Mouse (Mus musculus) megakaryocyte-erythroid progenitor cell, adult 5-6 weeks (primary cell): ENCODE data around the gene Mon2. TPM values are rescaled to one million over a fixed set of nuclear protein-coding genes. Genes with fewer than 3 reads are reported as not detected.

Experiments used
- ATAC-seq: replicated peaks from 2 replicates; pipeline ENCODE4 v1.8.0; 2016; ENCODE audit warnings: mild to moderate bottlenecking, inconsistent platforms; ENCODE audit not compliant: severe bottlenecking, poor library complexity, low FRiP score, low TSS enrichment
- total RNA-seq, 2 experiments: library from RNA; stranded (forward) in 1 of 2; stranded (reverse) in 1 of 2; fragments of 200-1000, 215-1000 nt in 1 of 2; fragments of >200 nt in 1 of 2; fragmentation: Nextera tagmentation in 1 of 2; gene quantifications; 2 replicates each; pipeline ENCODE4 v1.2.3; 2014 to 2017

Mon2 gene
- total RNA-seq, 2 experiments from 2014 or later: 48.0 to 52.1 TPM

DNA sequence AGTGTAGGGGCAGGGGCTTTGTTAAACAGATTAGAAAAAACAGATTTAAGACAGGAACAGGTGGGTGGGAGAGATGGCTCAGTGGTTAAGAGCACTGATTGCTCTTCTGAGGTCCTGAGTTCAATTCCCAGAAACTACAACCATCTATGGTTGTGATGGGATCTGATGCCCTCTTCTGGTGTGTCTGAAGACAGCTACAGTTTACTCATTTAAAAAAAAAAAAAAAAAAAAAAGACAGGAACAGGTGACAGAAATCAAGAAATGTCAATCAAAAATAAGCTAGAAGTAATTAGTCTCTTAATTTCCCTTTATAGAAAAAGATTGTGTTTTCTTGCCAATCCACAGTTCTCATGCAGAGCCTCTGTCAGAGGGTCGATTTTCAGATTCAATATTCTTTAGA, 74.3 kb downstream of the Mon2 start:
- ATAC-seq: no peak

DNA sequence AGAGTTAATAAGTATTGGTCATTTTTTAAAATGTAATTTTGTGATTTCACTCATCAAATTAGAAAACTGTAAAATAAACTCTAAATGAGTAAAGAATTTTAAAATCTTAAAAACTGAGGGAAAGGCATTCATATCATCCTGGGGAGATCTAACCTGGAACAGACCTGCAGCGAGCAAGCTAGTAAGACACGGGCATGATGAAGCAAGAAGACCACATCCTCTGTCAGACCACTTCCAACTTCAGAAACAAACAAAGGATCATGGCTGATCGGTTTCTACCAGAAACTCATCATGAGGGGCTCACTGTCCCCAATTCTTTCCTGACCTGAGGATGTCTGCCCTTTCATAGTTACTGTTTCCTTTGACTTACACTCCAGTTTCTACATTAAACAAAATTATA, 74.9 kb downstream of the Mon2 start:
- ATAC-seq: no peak

GRCm38 (mm10) chr10:122999356-122999755, 76.9 kb downstream of the Mon2 start:
- no peak for ATAC-seq

DNA sequence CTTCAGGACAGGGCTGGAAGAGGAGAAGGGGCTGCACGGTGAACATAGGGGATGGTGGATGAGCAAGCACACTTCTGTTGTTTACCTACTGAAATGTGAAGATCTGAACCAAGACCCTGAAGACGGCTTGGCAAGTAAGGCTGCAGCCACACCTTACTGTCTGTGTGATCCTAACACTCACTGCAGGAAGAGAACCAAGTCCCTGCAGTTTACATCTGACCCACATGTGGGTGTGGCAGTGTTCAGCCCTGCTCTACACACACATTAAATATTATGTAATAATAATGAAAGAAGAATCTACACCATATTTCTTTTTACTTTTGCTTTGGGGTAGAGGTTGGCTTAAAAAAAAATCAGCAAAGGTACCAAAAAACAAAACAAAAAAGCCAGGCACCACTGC, 78.5 kb downstream of the Mon2 start:
- no peak for ATAC-seq

- no peak for ATAC-seq
These were observed 81.8 kb downstream of the Mon2 start for GRCm38 (mm10) chr10:122994402-122995107.

GRCm38 (mm10) chr10:122991648-122992047, 84.7 kb downstream of the Mon2 start:
- no peak for ATAC-seq

- no peak for ATAC-seq
These were observed 85.3 kb downstream of the Mon2 start for GRCm38 (mm10) chr10:122991053-122991452.

DNA sequence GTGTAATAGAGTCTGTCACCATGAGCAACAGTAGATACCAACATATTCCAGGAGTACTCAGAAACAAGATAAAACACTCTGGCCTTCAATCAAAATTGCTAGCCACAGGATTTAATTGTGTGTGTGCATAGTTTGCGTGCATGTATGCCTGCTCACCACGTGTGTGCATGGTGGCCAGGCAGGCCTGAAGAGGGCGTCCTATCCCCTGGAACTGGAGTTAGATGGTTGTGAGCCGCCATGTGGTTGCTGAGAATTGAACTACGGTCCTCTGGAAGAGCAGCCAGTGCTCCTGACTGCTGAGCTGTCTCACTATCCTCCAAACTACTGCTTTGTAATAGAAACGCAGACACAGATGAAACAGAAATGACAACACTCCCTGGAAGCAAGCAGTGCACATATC, 85.7 kb downstream of the Mon2 start:
- ATAC-seq: no peak

DNA sequence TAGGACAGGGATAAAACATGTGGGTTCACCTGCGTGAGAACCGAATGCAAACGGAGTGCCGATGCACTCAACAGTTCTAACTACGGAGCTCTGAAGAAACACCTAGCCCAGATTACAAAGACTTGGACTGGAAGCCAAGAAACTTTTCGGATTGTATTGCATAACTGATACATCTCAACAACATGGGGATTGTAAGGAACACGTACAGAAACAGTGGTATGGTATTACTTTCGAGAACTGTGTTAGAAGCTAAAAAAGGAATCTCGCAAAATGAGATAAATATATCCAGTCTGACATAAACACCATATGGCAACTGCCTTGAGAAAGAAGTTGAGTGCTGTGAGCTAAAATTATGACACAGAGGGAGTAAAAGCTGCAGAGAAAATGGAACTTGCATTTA, 86.4 kb downstream of the Mon2 start:
- no peak for ATAC-seq

GRCm38 (mm10) chr10:122988372-122988771, 87.9 kb downstream of the Mon2 start:
- ATAC-seq: 0 out of 2 replicates have a peak, but pooled peaks have one; percentile 10

- peak; percentile 66 for ATAC-seq
These were observed 88.6 kb downstream of the Mon2 start for GRCm38 (mm10) chr10:122987671-122988128.

GRCm38 (mm10) chr10:122986320-122987225, 89.7 kb downstream of the Mon2 start:
- peak; percentile 45 for ATAC-seq

GRCm38 (mm10) chr10:122985515-122986319, 90.6 kb downstream of the Mon2 start:
- peak; percentile 15; the same call in 1 of the 2 replicates for ATAC-seq

DNA sequence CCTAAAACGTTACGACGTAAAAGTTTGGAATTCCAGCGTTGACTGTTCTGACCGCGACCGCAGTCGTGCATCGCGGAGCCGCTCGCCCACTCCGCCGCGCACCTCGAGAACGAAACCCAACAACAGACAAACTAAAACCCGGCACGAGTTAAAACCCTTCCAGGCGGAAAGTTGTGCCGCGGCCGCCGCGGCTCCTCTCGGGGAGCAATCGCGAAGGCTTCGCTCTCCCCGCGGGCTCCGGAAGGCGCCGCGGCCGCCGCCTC, 91.1 kb downstream of the Mon2 start:
- ATAC-seq: no peak

GRCm38 (mm10) chr10:122984531-122985251, 91.6 kb downstream of the Mon2 start:
- no peak for ATAC-seq

- ATAC-seq: no peak
These were observed 92.5 kb downstream of the Mon2 start for GRCm38 (mm10) chr10:122983579-122984530.

- ATAC-seq: 0 out of 2 replicates have a peak, but pooled peaks have one; percentile 5
These were observed 93.3 kb downstream of the Mon2 start for GRCm38 (mm10) chr10:122982909-122983578.

GRCm38 (mm10) chr10:122980123-122980522, 96.2 kb downstream of the Mon2 start:
- no peak for ATAC-seq
